Mouse (Mus musculus): ENCODE results near the gene Adgrl3.
A peak's percentile ranks its signal among the peaks of the same experiment; 100 is the strongest.

The Adgrl3 gene

DNA sequence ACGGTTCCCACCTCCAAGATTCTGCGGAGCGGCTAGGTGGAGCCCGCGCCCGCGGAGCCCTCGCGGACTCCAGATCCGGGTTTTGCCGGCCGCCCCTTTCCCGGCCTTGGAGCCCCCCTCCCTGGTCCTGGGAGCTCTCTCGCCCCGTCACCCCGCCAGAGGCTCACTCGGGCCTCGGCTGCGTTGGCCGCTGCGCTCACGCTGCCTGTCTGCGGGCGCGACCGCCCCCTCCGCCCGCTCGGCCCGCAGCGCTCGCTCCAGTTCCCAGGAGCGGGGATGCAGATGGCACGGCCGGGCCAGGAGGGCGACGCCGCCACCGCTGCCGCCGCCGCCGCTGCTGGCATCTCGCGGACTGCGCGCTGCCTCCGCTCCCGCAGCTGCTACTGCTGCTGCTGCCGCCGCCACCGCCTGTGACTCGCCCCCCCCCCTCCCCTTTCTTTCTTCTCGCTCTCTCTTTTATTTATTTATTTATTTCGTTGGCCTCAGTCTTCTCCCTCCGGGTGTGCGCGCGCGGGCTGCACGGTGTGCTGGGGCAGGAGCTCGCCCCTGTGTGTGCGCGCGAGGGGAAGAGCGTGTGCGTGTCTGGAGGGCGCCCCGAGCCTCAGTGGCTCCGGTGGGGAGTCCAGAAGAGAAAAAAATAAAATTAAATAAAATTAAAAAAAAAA is at the start of gene Adgrl3:
TSS of gene Adgrl3 (plus strand) at position 549 of the 665 bp plus-strand sequence.
- peak; percentile 84 for DNase-seq (ENCODE audit: low spot score)

DNA sequence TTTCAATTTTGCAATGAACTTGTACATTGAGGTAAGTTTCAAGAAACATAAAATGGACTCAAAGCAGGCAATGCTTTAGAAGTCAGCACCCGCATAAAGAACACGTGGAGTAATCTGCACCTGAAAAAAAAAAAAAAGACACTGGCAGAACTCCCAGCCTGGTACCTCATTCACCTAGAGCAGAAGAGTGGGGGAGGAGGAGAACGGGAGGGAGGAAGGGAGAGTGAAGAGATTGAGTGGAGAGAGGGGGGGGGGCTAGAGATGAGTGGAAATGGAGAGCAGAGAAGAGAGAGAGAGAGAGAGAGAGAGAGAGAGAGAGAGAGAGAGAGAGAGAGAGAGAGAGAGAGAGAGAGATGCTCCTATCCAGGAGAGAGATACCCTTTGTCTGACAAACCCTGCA is 772 bp upstream of the Adgrl3 start:
- no peak for DNase-seq (ENCODE audit: low spot score)

DNA sequence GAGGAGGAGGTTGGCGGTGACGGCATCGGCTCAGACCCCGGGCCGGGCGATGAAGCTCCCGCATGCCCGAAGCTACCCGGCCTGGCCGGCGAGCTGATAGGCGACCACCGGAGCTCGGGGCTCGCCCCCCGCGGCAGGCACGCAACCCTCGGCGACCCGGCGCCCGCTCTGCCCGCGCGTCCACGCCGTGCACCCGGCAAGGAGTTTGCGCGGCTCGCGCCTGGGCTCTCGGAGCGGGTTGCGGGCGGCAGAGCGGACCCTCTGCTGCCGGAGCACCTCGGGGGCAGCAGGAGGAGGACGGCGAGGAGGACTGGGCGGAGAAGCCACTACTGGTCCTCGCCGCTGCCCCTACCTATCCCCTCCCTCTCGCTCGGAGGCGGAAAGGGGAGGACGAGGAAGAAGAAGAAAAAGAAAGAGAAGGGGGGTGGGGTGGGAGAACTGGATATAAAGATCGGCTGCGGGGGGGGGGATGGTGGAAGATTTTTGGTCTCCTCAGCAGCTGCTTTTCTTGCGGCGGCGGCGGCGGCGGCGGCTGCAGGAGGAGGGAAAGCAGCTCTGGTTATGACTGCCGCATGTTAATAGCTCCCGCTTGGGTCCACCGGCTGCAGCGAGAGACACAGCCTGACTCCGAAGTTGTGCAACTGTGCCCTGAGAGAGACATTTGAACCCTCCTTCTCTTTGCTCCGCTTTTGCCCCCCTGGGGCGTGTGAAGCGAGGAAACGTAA is 505 bp downstream of the Adgrl3 start:
- peak; percentile 72 for DNase-seq (ENCODE audit: low spot score)

DNA sequence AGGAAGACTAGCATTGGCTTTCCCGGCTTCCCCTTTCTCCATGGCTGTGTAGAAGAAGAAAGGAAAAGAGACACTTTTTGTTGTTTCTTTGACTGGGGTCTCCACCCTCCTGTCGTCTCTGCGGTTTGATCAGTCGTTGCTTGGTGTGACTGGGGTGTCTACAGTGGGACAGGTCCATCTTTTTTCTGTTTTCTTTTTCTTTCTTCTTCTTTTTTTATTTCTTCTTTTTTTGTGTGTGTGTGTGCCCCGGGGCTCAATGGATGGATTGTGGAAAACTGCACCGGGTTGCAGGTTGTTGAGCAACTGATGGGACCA is 1.0 kb downstream of the Adgrl3 start:
- no peak for DNase-seq (ENCODE audit: low spot score)

DNA sequence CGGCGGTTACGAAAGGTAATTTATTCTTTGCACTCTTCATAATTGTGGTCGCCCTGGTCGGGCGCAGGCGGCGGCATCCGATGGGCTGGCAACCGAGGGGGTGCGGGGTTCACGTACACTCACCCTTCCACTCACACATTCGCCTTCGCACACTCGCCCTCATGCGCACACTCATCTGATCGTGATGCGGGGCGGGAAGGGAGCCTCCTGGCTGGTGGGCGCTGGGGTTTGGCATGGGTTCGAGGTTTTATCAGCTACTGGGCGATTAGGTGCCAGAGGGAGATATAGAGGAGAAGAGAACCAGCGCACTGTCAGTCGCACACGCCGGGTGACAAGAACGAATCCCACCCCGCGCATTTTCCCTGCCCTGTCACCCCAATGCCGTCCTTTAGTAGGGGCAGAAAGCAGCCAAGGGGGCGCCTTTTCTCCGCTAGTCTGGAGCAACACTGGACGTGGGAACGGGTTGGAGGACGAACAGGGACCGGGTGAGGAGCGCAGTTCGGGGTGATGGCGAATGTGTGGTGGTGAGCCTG is 1.5 kb downstream of the Adgrl3 start:
- DNase-seq (ENCODE audit: low spot score): peak; percentile 51

DNA sequence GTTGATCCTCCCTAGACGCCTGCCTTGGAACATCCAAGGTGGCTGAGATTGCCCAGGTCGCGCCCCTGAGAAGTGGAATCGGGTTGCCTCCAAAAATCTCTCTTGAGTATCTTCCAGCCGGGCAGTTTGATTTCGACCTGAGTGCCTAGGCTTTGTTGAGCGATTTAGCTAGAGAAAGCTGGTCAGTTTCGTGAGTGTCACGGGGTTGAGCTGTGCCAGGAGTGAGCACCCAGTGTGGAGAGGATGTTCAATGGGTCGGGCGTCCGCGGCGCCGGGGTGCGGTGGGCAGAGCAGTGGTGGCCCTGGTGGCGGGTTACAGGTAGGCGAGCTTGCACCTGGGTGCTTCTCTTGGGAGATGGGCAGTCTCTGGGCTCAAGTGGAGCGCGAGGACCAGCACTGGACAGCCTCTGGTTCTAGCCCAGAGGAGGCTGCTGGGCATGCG is 1.9 kb downstream of the Adgrl3 start:
- peak; percentile 9 for DNase-seq (ENCODE audit: low spot score)

DNA sequence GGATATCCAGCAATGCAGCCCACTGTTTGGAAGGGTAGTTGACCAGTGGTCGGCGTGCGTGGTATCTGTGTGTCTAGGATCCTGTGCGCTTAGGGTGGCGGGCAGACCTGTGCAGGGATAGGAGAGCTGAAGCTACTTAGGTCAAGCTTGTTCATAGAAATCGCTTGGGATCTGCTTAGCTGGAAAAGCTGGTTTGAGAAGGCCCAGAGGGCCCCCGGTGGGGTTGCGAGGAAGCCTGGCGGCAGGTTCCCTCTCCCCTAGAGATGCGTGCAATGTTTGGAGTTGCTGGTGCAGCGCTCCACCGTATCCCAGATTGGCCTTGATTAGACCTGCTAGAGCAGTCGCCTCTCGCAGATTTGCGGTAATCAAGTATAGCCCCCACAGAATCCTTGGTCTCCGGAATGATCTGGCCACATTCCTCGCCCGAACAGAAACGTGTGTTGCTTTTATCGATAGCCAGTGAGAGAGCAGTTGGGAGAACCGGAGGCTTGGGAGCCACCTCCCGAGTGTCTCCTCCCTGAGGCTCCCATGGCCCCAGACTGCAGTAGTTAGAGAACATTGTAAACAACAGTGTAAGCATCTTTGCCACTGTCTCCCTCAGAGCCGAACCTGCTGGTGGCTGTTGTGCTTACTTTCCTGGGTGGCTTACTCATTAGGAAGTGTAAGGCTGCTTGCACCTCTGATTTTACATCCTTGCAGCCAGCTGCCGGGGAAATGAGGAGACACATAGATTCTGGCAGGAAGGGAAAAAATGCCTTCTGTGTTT is 2.6 kb downstream of the Adgrl3 start:
- peak; percentile 38 for DNase-seq (ENCODE audit: low spot score)

DNA sequence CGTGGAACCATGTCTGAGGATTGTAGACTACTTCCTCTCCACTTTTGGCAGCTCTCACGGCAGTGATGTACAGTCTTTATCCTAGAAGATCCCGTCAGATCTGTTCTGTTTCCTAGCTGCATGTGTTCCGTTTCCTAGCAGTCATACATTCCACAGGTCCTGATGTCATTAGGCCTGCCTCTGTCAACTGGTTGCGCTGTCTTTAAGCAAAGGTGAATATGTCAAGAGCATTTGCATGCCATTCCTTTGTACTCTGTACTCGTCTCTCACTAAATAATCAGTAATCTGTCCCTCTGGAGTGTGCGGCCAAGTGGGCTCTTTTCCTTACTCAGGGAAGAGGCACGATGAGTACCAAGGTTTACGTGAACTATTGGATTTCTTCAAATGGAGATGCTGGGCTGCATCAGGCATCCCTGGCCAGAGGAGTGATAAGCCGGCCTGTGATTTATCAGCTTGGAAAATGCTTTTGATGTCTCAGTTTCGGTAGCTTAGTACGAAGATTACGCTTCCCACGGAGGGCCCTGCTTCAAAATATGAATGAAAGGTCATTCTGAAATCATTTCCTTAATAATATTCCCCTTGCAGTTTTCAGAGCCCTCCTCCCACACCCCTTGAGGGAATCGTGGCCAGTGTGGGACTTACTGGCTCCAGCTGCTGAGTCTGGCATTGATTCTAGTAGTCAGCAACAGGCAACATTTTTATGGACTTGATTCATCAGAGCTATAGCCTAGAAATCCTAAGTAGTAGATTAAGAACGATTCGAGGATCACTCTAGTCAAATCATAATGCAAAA is 4.2 kb downstream of the Adgrl3 start:
- DNase-seq (ENCODE audit: low spot score): peak; percentile 69

DNA sequence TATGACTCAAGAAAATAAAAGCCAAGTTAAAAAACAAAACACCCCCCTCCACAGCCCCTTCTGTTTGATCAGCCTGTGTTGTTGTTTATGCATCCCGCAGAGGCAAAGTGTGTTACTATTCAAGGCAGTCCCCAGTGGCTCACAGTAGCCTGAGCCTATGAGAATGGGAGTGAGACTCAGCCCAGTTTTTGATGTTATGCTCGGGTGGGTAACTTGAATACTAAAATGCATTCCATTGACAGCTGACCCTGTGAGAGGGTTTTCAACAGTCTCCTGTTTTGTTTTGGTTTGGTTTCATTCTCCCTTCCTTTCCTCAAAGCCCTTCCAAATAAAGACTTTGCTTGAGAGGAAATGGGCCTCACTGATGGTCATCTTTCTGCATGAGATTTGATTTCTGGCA is 8.9 kb downstream of the Adgrl3 start:
- DNase-seq (ENCODE audit: low spot score): peak; percentile 65

DNA sequence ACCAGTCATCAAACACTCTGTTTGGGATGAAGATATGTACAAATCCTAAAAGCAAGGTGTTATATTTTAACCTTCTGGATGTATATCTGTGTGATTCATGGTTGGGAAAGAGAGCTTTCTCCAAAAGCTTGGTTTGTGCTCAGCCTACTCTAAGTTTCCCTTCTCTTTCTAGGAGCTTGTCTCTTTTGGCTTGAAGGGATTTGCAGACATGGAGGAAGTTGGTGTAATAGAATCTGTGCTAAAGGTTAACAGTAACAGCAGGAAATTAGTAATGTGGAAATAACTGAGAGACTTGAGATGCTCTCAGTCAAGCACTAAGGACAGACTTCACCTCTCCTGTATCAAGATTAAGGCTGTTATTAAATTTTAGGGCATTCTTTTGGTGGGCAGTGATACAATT is 17.2 kb downstream of the Adgrl3 start:
- DNase-seq (ENCODE audit: low spot score): no peak

DNA sequence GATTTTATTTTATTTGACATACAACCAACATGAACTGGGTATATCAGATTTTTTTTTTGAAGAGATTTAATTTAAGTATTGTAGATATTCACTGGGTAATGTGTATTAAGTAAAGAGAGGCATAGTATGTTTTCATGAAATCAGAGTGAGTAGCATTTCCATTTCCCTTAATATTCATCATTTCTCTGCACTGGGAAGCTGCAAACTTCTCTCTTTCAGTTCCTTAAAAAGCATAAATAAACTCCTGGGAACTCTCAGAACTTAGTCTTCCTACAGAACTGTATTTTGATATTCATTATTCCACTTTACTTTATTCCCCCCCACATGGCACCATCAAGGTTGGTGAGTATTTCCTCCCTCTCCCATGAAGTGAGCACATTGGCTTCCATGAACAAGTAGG is 23.9 kb downstream of the Adgrl3 start:
- no peak for DNase-seq (ENCODE audit: low spot score)

DNA sequence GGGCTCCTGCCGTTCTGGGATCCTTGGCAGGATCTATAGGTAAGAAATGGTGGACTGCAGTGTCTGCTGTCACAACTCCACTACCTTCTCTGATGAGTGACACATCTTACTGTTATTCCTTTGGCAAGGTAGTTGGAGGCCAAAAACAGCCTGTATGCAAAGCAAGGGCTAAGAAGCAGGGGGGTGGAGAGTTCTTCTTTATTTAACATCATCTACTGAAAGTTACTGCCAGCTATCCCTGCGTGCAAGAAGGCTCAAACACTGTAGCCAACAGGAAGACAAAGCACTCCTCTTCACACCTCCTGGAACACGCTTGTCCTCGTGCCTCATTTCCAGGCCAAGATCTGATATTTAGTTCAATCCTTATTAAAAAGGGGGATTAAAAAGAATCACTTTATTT is 26.2 kb downstream of the Adgrl3 start:
- no peak for DNase-seq (ENCODE audit: low spot score)

DNA sequence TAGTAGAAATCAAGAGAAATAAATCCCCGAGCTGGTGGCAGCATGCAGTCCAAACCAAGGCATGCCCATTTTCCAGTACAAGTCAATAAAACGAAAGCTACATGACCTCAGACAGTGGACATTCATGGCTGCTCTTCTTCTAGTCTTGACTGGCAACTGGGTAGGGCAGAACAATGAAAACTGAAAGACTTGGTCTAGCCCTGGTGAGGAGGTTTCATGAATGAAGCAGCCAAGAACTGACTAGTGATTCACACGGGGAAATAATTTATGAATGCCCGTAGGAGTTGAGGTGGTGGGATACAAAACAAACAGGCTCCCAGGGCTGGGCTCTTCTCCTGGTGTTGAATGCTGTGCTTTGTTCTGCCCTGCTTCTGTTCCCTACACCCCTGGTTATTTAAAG is 34.7 kb downstream of the Adgrl3 start:
- DNase-seq (ENCODE audit: low spot score): no peak

DNA sequence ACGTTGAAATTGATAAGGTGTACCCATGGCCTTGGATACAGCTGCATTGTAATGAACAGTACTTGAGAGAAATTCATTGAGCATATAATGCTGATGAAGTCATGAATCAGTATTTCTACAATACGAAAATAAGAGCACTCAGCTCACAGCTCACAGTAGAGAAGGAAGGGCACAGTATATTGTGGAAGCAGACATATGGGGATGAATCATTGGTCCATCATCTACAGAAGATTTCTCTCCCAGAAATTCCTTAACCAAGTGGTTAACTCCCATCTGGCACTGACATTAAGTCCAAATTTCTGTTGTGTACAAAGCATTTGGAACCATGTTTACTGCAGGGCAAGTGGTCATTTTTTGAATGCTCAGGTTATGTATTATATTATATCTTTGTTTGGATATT is 35.3 kb downstream of the Adgrl3 start:
- no peak for DNase-seq (ENCODE audit: low spot score)

DNA sequence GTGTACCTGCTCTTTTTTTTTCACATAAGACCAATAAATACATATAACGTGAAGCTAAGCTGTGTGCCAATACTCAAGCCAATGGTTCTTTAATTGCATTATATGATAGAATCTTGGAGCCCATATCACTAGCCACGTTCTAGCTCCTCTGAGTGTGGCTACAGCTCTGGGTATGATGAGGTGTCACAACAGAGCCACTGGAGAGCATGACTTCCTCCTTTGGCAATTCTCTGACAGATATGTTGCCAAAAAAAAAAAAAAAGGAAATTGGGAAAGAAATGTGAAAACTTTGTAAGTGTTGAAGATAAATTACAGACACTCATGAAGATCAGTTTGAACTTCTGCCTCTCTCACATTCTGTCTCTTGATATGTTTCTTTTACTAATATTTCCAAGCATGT is 38.2 kb downstream of the Adgrl3 start:
- DNase-seq (ENCODE audit: low spot score): no peak

DNA sequence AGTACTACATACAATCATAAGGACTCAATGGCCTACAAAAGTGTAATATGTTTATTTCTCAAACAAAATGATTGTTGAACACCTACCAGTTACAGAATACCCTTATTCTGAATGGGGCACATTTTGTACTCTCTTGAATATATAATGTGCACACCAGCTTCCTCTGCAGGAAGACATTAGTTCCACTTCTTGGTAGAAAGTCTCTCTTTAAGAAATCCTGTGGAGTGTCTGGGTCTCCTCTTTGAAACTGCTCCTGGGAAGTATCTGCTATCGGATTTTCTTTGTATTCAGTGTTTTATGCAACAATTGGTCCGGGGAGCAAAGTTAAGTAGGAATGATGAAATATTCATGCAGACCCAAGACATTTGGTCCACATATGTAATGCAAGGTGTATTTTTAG is 41.0 kb downstream of the Adgrl3 start:
- DNase-seq (ENCODE audit: low spot score): no peak

DNA sequence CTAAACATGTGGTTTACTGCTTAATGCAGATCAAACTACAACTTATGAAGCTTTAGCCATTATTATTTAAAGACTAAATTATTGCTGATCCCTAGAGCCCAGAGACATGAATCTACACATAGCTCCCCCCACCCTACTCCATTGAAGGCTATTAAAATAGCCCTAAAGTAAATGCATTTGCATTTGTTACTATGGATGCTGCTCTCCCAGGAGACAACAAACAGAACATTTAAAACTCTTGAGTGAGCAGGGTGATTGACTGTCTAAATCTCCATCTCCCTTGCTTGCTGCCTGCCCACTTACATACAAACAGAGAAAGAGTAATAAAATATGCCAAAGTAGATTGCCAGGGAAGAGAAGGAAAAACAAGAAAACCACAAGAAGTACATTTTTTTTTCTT is 41.4 kb downstream of the Adgrl3 start:
- DNase-seq (ENCODE audit: low spot score): no peak

DNA sequence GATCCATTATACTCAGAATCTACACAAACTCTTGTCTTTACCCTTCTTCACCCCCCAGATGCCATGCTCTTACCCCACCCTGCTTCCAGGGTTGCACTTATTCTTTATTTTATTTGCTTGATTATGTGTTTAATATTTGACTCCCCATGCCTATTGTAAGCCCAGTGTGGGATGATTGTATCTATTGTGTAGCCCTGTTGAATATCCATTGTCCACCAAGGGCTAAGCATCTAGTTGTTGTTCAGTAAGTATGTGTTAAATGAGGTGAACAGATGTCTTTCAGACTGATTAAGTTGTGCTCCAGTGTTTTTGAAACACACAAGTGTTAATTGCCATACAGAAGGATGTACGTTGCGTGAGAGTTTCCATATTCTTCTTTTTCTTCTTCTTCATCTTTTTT is 44.1 kb downstream of the Adgrl3 start:
- DNase-seq (ENCODE audit: low spot score): no peak

DNA sequence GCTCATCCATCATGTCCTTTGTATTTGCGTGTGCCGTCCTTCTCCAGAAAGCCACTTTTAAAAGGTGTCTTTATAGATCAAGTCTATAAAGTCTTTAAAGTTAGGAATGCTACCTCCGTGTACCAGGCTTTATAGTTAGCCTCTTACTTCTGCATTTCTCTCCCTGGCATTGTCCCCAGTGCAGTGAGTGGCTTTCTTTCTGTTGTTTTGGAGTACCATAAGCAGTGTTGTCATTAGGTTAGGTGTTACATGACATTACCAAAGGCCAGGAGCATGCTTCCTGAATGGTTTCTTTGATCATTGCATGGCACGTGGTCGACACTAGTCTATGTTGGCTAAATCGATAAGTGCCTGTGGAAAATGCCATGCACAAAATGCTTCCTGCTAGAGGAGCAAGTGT is 48.2 kb downstream of the Adgrl3 start:
- no peak for DNase-seq (ENCODE audit: low spot score)

DNA sequence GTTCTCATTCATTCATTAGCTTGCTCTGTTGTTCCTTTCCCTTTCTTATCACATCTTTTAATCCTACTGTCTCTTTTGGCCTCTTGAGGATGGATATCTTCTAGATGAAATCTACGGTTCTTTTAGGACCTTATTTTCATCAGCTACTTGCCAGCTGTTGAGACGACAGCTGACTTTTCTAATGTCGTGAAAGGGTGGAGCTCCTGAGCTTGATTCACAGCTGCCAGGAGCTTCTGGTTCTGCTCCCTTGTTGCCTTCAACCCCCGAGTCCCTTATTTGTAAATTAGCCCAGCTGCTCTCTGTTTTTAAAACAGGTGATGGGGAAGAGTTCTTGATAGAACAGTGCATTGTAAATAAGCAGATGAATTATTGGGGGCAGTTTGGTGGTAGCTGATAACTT is 48.9 kb downstream of the Adgrl3 start:
- no peak for DNase-seq (ENCODE audit: low spot score)

DNA sequence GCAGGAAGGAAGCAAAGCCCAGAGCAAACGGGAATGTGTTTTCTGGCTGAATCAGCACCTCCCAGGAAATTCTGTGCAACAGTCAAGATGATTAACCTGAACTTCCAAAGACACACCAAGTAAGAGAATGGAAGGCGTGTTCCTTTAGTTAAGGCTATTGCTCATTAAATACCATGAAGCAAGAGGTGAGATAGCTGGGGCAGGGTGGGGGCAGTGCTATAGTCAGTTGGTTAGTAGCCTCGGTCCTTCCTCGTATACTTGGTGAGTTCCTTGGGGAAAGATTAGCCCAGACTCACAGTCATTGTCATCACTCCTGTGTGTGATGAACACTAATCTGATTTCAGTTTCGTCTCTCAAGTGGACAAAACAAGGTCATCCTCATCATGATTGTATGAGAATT is 53.0 kb downstream of the Adgrl3 start:
- no peak for DNase-seq (ENCODE audit: low spot score)

DNA sequence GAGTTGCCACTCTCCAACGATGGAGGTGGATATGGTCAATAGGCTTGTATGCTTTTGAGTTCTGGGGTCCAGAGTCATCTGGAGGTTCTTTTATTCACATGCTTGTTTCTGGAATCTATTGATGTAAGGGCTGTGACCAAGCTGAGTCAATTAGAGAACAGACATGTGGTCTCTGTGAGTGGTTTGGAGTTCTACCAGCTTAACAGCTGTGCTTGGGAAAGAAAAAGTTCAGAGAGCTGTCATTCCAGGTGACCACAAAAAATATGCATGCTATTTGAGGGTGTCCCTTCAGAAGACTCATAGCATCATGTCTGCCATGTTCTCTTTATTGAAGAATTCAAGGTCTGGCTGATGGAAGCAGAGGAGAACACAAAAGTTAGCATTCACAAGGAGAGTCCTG is 53.9 kb downstream of the Adgrl3 start:
- no peak for DNase-seq (ENCODE audit: low spot score)

Data from embryo, embryonic 10 days (tissue).